Mouse (Mus musculus): Measurements from ENCODE around the gene Sugp1. TPM values are rescaled to one million over a fixed set of nuclear protein-coding genes. Genes with fewer than 3 reads are reported as not detected.
"Not testable (repeated sequence)": the region's sequence is repeated elsewhere in the genome, so short reads cannot be mapped to it uniquely, and the experiment has no call there.

The Sugp1 gene
- total RNA-seq (2014; fragmentation: Nextera tagmentation): 24.6 and 26.9 TPM in 2 replicates
- 31.1 and 33.0 TPM in 2 replicates for total RNA-seq (2017)

- ATAC-seq (replicated peaks; ENCODE audit: low FRiP score, low TSS enrichment, poor library complexity, severe bottlenecking): peak; percentile 89
Measured at GRCm38 (mm10) chr8:70042583-70043455, at the start of gene Sugp1, which contains the start of gene Mau2. Gene Sugp1 (plus strand): TSS chr8:70042813. Gene Mau2 (minus strand): TSS chr8:70042734.

GRCm38 (mm10) chr8:69995422-69995775, 47.2 kb upstream of the Sugp1 start:
- ATAC-seq (replicated peaks; ENCODE audit: low FRiP score, low TSS enrichment, poor library complexity, severe bottlenecking): no peak

- ATAC-seq (replicated peaks; ENCODE audit: low FRiP score, low TSS enrichment, poor library complexity, severe bottlenecking): peak; percentile 93
Measured at GRCm38 (mm10) chr8:69995776-69996588, 46.6 kb upstream of the Sugp1 start, which contains the start of gene Gatad2a. Gene Gatad2a (minus strand): TSS chr8:69996384.

GRCm38 (mm10) chr8:69996589-69997285, 45.9 kb upstream of the Sugp1 start:
- ATAC-seq (replicated peaks; ENCODE audit: low FRiP score, low TSS enrichment, poor library complexity, severe bottlenecking): no peak; the same call in 1 of the 2 replicates

- ATAC-seq (replicated peaks; ENCODE audit: low FRiP score, low TSS enrichment, poor library complexity, severe bottlenecking): no peak
Measured at GRCm38 (mm10) chr8:69998706-69999105, 43.9 kb upstream of the Sugp1 start.

- no peak for ATAC-seq (replicated peaks; ENCODE audit: low FRiP score, low TSS enrichment, poor library complexity, severe bottlenecking)
Measured at GRCm38 (mm10) chr8:69999236-69999635, 43.4 kb upstream of the Sugp1 start.

- no peak for ATAC-seq (replicated peaks; ENCODE audit: low FRiP score, low TSS enrichment, poor library complexity, severe bottlenecking)
Measured at GRCm38 (mm10) chr8:70000226-70000625, 42.4 kb upstream of the Sugp1 start.

- ATAC-seq (replicated peaks; ENCODE audit: low FRiP score, low TSS enrichment, poor library complexity, severe bottlenecking): peak; percentile 86
Measured at GRCm38 (mm10) chr8:70001176-70001891, 41.3 kb upstream of the Sugp1 start.

- ATAC-seq (replicated peaks; ENCODE audit: low FRiP score, low TSS enrichment, poor library complexity, severe bottlenecking): not testable (repeated sequence)
Measured at GRCm38 (mm10) chr8:70001892-70002191, 40.8 kb upstream of the Sugp1 start.

GRCm38 (mm10) chr8:70003204-70003657, 39.4 kb upstream of the Sugp1 start:
- ATAC-seq (replicated peaks; ENCODE audit: low FRiP score, low TSS enrichment, poor library complexity, severe bottlenecking): no peak

GRCm38 (mm10) chr8:70004345-70004744, 38.3 kb upstream of the Sugp1 start:
- ATAC-seq (replicated peaks; ENCODE audit: low FRiP score, low TSS enrichment, poor library complexity, severe bottlenecking): no peak

- no peak for ATAC-seq (replicated peaks; ENCODE audit: low FRiP score, low TSS enrichment, poor library complexity, severe bottlenecking)
Measured at GRCm38 (mm10) chr8:70005178-70005577, 37.4 kb upstream of the Sugp1 start.

- ATAC-seq (replicated peaks; ENCODE audit: low FRiP score, low TSS enrichment, poor library complexity, severe bottlenecking): not testable (repeated sequence)
Measured at GRCm38 (mm10) chr8:70010796-70011195, 31.8 kb upstream of the Sugp1 start.

- ATAC-seq (replicated peaks; ENCODE audit: low FRiP score, low TSS enrichment, poor library complexity, severe bottlenecking): no peak
Measured at GRCm38 (mm10) chr8:70012350-70012749, 30.3 kb upstream of the Sugp1 start.

- 0 out of 2 replicates have a peak, but pooled peaks have one; percentile 55 for ATAC-seq (replicated peaks; ENCODE audit: low FRiP score, low TSS enrichment, poor library complexity, severe bottlenecking)
Measured at GRCm38 (mm10) chr8:70012763-70013162, 29.9 kb upstream of the Sugp1 start.

- ATAC-seq (replicated peaks; ENCODE audit: low FRiP score, low TSS enrichment, poor library complexity, severe bottlenecking): no peak
Measured at GRCm38 (mm10) chr8:70015017-70015416, 27.6 kb upstream of the Sugp1 start.

- no peak for ATAC-seq (replicated peaks; ENCODE audit: low FRiP score, low TSS enrichment, poor library complexity, severe bottlenecking)
Measured at GRCm38 (mm10) chr8:70023596-70023995, 19.0 kb upstream of the Sugp1 start.

- ATAC-seq (replicated peaks; ENCODE audit: low FRiP score, low TSS enrichment, poor library complexity, severe bottlenecking): no peak
Measured at GRCm38 (mm10) chr8:70026151-70026550, 16.5 kb upstream of the Sugp1 start.

- ATAC-seq (replicated peaks; ENCODE audit: low FRiP score, low TSS enrichment, poor library complexity, severe bottlenecking): no peak
Measured at GRCm38 (mm10) chr8:70030255-70030654, 12.4 kb upstream of the Sugp1 start.

All from megakaryocyte-erythroid progenitor cell, adult 5-6 weeks (primary cell).